Mouse (Mus musculus): ENCODE measurements around the gene Tfeb. TPM values are rescaled to one million over a fixed set of nuclear protein-coding genes. Genes with fewer than 3 reads are reported as not detected.

The Tfeb gene
- polyA plus RNA-seq, 1 experiment from 2014 or later: 19.6 TPM

DNA sequence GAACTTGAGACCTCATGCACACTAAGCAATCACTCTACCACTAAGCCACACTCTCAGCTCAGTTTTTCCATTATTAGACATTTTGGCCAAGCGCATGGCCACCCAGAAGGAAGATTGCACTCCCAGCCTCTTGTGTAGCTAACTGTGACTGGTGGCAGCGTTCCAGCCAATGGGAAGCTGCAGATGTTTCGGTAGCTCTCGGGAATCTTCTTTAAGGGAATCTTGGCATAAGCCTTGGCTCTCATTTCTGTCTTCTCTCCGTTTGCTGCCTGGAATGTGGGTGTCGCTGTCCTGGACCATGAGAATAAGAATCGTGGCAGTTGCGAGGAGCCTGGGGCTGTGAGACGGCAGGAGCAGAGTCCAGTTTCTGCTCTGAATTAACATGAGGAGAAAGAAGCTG, 69.4 kb downstream of the Tfeb start:
- Histone ChIP-seq H3K27ac (ENCODE audit: low read length) (peak overlapping the region; percentile 57), H3K4me3 (ENCODE audit: low read length) (no peak overlapping the region), H3K4me2 (replicated peaks; ENCODE audit: low read depth, low read length) (no peak overlapping the region), H3K27me3 (ENCODE audit: insufficient read depth, low read length) (peaks cover 24% of the 10 kb centered on the region), H3K9me3 (ENCODE audit: low read length) (no peaks in the 10 kb centered on the region; the same call in 1 of the 2 replicates), H3K9ac (replicated peaks; ENCODE audit: low read length) (no peak overlapping the region), H3K4me1 (ENCODE audit: insufficient read depth, low read length) (peaks cover 23% of the 10 kb centered on the region), H3K36me3 (ENCODE audit: insufficient read depth, low read length) (no peaks in the 10 kb centered on the region)
- WGBS: 44% methylated on average over 9 of the region's 9 CpGs
- ATAC-seq (ENCODE audit: low FRiP score, low TSS enrichment): 0 out of 2 replicates have a peak, but pooled peaks have one; percentile 2

DNA sequence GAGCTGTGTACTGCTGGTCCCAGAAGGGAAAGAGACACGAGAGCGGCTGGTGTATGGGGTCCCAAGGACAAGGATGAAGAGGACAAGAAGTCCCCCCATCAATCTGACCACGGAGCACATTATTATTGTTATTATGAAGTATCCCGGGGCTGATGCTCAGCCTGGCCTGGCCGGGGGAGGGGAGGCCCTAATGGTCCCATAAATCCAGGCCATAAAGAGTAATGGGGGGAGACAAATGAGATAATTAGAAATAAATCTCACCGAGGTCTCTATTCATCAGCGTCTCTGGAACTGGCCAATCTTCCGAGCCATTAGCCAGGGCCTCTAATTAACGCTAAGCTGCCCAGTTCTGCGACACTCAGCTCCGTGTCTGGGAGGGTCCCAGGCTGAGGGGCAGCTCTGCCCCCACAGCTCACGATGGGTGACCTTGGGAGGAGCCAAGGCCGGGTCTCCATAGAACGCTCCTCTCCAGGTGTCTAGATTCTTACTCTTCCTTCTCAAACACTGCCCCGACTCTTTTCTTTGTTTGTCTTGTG, 74.5 kb downstream of the Tfeb start:
- H3K4me3 ChIP-seq (ENCODE audit: low read length): no peak overlapping the region
- peak; percentile 30; the same call in 1 of the 2 replicates for ATAC-seq (ENCODE audit: low FRiP score, low TSS enrichment)
- no peak overlapping the region for H3K27ac ChIP-seq (ENCODE audit: low read length)
- H3K36me3 ChIP-seq (ENCODE audit: insufficient read depth, low read length): peaks cover 5% of the 10 kb centered on the region; the same call in 1 of the 2 replicates
- no peak overlapping the region for H3K4me2 ChIP-seq (replicated peaks; ENCODE audit: low read depth, low read length)
- WGBS: 15% methylated on average over 15 of the region's 15 CpGs
- peaks cover 40% of the 10 kb centered on the region for H3K27me3 ChIP-seq (ENCODE audit: insufficient read depth, low read length)
- H3K4me1 ChIP-seq (ENCODE audit: insufficient read depth, low read length): peaks cover 44% of the 10 kb centered on the region
- no peaks in the 10 kb centered on the region for H3K9me3 ChIP-seq (ENCODE audit: low read length)
- no peak overlapping the region for H3K9ac ChIP-seq (replicated peaks; ENCODE audit: low read length)

DNA sequence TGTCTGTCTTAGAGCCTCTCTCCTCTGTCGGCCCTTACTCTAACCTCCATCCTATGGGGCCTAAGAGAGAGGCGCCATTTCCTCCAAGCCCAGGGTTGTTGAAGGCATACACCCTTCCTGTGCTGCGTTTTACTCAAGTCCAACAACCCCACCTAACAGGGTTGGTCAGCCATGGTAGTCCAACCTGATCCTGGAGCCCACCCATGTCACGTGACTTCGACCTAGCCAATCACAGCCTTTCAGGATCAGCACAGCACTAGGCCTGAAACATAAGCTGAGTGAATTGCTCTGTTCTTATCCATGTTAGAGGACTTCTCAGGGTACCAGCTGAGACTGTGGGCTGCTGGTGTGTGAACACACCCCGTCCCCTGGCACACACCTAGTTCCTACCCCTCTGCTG, 75.4 kb downstream of the Tfeb start:
- Histone ChIP-seq H3K36me3 (ENCODE audit: insufficient read depth, low read length) (peaks cover 5% of the 10 kb centered on the region; the same call in 1 of the 2 replicates), H3K4me1 (ENCODE audit: insufficient read depth, low read length) (peaks cover 43% of the 10 kb centered on the region), H3K9ac (replicated peaks; ENCODE audit: low read length) (no peak overlapping the region), H3K27me3 (ENCODE audit: insufficient read depth, low read length) (peaks cover 32% of the 10 kb centered on the region), H3K4me3 (ENCODE audit: low read length) (no peak overlapping the region), H3K4me2 (replicated peaks; ENCODE audit: low read depth, low read length) (no peak overlapping the region), H3K27ac (ENCODE audit: low read length) (no peak overlapping the region), H3K9me3 (ENCODE audit: low read length) (no peaks in the 10 kb centered on the region)
- ATAC-seq (ENCODE audit: low FRiP score, low TSS enrichment): no peak
- 83% methylated on average over 6 of the region's 6 CpGs for WGBS

DNA sequence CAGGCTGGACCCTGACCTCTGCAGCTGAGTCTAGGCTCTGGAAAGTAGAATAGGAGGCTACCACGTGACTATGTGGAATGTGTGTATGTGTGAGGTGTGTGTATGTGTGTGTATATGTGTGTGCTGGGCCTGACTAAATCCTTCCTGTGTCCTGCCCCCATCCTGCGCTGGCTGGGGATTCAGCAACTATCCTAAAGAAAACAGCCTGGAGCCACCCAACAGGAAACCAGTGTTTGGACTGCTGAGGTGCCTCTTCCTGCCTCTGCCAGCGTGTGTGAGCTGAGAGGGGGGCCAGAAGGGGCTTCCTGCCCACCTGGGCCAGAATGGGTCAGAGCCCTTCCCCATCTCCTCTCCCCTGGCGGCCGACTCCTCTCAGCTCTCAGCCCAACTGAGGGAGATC, 76.8 kb downstream of the Tfeb start:
- peak overlapping the region; percentile 62 for H3K27ac ChIP-seq (ENCODE audit: low read length)
- no peak overlapping the region for H3K9ac ChIP-seq (replicated peaks; ENCODE audit: low read length)
- H3K27me3 ChIP-seq (ENCODE audit: insufficient read depth, low read length): peaks cover 27% of the 10 kb centered on the region
- ATAC-seq (ENCODE audit: low FRiP score, low TSS enrichment): peak; percentile 58
- 37% methylated on average over 5 of the region's 5 CpGs for WGBS
- peaks cover 13% of the 10 kb centered on the region for H3K36me3 ChIP-seq (ENCODE audit: insufficient read depth, low read length)
- H3K9me3 ChIP-seq (ENCODE audit: low read length): no peaks in the 10 kb centered on the region
- no peak overlapping the region for H3K4me3 ChIP-seq (ENCODE audit: low read length)
- peaks cover 43% of the 10 kb centered on the region for H3K4me1 ChIP-seq (ENCODE audit: insufficient read depth, low read length)
- H3K4me2 ChIP-seq (replicated peaks; ENCODE audit: low read depth, low read length): no peak overlapping the region

DNA sequence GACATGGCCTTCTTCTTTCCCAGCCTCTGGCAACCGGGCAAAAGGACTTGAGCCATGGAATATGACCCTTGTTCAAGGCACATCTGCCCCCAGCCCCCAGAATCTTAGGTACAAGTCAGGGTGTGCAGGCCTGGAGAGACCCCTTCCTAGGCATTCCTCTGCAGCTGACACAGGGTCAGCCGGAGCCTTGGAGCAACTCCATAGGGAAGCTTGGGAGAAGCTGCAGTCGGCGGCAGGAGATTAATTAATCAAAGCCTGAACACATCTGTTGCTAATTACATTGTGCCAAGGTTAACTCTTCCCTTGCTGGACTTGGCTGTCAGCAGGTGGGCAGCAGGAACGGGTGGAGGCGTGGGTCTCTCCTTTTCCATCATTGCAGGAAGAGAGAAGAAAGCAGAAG, 77.7 kb downstream of the Tfeb start:
- no peak overlapping the region for H3K4me3 ChIP-seq (ENCODE audit: low read length)
- WGBS: 32% methylated on average over 6 of the region's 6 CpGs
- no peaks in the 10 kb centered on the region for H3K9me3 ChIP-seq (ENCODE audit: low read length)
- H3K4me2 ChIP-seq (replicated peaks; ENCODE audit: low read depth, low read length): no peak overlapping the region
- H3K27me3 ChIP-seq (ENCODE audit: insufficient read depth, low read length): peaks cover 22% of the 10 kb centered on the region
- H3K4me1 ChIP-seq (ENCODE audit: insufficient read depth, low read length): peaks cover 43% of the 10 kb centered on the region
- ATAC-seq (ENCODE audit: low FRiP score, low TSS enrichment): no peak
- peaks cover 16% of the 10 kb centered on the region for H3K36me3 ChIP-seq (ENCODE audit: insufficient read depth, low read length)
- peak overlapping the region; percentile 62 for H3K27ac ChIP-seq (ENCODE audit: low read length)
- H3K9ac ChIP-seq (replicated peaks; ENCODE audit: low read length): no peak overlapping the region

DNA sequence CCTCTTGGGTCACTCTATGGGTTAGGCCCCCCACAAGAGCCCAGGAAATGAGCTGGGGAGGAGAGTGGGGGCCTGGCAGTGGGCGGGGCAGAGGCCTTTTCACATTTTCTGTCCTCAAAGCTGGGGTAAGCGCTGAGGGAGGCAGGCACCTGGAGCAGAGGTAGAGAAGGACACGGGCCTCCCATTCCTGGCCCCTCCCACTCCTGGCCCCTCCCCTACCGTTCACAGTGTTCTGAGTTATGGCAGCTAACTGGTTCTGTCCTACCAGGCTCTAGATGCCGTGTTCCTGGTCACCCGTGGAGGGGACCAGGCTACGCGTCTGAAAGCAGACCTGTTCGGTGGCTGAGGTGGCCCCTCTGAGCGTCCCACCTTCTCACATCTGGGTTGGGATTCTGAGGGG, 78.6 kb downstream of the Tfeb start:
- H3K27ac ChIP-seq (ENCODE audit: low read length): no peak overlapping the region

DNA sequence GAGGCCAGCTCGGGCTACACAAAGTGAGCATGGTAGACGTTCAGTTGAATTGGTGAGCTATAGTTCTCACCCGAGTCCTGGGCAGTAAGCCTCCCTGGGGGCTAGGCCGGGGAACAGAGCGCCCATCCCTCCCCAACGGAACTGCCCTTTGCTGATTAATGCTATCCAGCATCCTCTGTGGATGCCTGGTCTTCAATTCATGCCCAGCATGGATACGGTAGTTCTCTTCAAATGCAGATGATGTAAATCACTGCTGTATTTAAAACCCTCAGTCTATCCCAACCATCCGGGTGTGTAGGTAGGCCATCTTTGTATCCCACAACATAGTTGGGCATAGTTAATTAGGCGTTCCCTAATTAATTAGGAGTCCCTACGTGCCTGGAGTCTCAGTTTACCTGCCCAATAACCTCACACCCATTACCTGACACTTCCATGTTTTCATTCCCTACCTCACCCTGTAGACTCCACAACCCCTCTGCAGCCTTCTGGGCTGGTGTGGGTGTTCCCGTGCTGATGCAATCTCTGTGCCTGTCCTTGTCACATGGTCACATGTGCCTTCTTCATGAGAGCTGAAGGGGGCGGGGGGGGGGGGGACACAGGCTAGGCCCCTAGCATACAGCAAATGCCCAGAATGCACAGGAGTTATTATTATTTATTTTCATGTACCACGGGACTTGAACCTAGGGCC, 81.4 kb downstream of the Tfeb start:
- Histone ChIP-seq H3K36me3 (ENCODE audit: insufficient read depth, low read length) (peaks cover 29% of the 10 kb centered on the region), H3K4me2 (replicated peaks; ENCODE audit: low read depth, low read length) (no peak overlapping the region), H3K27me3 (ENCODE audit: insufficient read depth, low read length) (peaks cover 18% of the 10 kb centered on the region), H3K9ac (replicated peaks; ENCODE audit: low read length) (no peak overlapping the region), H3K9me3 (ENCODE audit: low read length) (no peaks in the 10 kb centered on the region), H3K4me1 (ENCODE audit: insufficient read depth, low read length) (peaks cover 27% of the 10 kb centered on the region), H3K4me3 (ENCODE audit: low read length) (no peak overlapping the region), H3K27ac (ENCODE audit: low read length) (no peak overlapping the region)
- 88% methylated on average over 13 of the region's 13 CpGs for WGBS
- ATAC-seq (ENCODE audit: low FRiP score, low TSS enrichment): no peak

More for the DNA sequence above, 78.6 kb downstream of the Tfeb start:
- H3K4me2 ChIP-seq (replicated peaks; ENCODE audit: low read depth, low read length): 0 out of 2 replicates have a peak overlapping the region, but pooled peaks have one; percentile 27
- peak; percentile 36; the same call in 1 of the 2 replicates for ATAC-seq (ENCODE audit: low FRiP score, low TSS enrichment)
- no peaks in the 10 kb centered on the region for H3K9me3 ChIP-seq (ENCODE audit: low read length)
- H3K4me3 ChIP-seq (ENCODE audit: low read length): no peak overlapping the region
- peaks cover 22% of the 10 kb centered on the region for H3K27me3 ChIP-seq (ENCODE audit: insufficient read depth, low read length)
- WGBS: 45% methylated on average over 10 of the region's 10 CpGs
- peaks cover 23% of the 10 kb centered on the region for H3K36me3 ChIP-seq (ENCODE audit: insufficient read depth, low read length)
- H3K9ac ChIP-seq (replicated peaks; ENCODE audit: low read length): no peak overlapping the region
- peaks cover 43% of the 10 kb centered on the region for H3K4me1 ChIP-seq (ENCODE audit: insufficient read depth, low read length)

DNA sequence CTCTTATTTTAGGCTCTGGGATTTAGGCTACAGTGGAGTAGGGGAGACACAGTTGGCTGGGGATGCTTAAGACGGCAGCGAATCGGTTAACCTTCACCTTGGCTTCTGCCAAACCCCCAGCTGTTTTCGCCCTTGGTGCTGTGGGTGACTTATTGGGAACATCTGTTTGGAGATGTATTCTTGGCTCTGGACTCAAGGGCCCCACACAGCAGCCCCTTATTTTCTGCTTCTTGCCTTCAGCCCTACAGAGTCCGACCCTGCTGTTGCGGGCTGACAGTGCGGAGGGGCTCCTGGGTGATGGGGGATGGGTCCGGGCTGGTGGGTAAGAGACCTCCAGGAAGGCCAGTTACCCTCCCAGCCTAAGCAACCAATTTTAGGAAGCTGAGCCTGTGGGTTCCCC, 84.5 kb downstream of the Tfeb start:
- WGBS: 63% methylated on average over 8 of the region's 8 CpGs
- Histone ChIP-seq H3K27ac (ENCODE audit: low read length) (no peak overlapping the region), H3K27me3 (ENCODE audit: insufficient read depth, low read length) (no peaks in the 10 kb centered on the region), H3K4me2 (replicated peaks; ENCODE audit: low read depth, low read length) (no peak overlapping the region), H3K9ac (replicated peaks; ENCODE audit: low read length) (no peak overlapping the region), H3K4me3 (ENCODE audit: low read length) (no peak overlapping the region), H3K4me1 (ENCODE audit: insufficient read depth, low read length) (peaks cover 5% of the 10 kb centered on the region; the same call in 1 of the 2 replicates), H3K36me3 (ENCODE audit: insufficient read depth, low read length) (peaks cover 29% of the 10 kb centered on the region), H3K9me3 (ENCODE audit: low read length) (no peaks in the 10 kb centered on the region)
- ATAC-seq (ENCODE audit: low FRiP score, low TSS enrichment): peak; percentile 40; the same call in 1 of the 2 replicates

DNA sequence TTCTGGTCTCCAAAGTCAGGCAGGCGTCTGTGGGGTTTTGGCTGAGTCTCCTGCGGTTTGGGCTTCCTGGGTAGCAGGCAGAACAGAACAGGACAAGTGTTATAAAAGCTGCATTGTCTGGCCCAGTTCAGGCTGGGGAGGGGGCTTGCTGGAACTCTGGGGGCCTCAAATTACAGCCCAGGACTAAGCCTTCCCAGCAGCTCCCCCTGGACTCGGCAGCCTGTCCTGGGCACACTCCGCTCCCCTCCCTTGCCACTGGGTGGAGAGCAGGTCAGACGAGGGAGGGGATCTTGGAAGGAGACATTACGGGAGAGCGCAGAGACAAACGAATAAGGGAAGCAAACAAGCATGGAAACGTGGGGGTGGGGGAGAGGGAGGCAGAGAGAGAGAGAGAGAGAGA, 94.3 kb downstream of the Tfeb start:
- H3K36me3 ChIP-seq (ENCODE audit: insufficient read depth, low read length): peaks cover 16% of the 10 kb centered on the region
- H3K4me3 ChIP-seq (ENCODE audit: low read length): peak overlapping the region; percentile 71
- ATAC-seq (ENCODE audit: low FRiP score, low TSS enrichment): no peak
- H3K27me3 ChIP-seq (ENCODE audit: insufficient read depth, low read length): peaks cover 34% of the 10 kb centered on the region
- peaks cover 42% of the 10 kb centered on the region for H3K4me1 ChIP-seq (ENCODE audit: insufficient read depth, low read length)
- H3K27ac ChIP-seq (ENCODE audit: low read length): no peak overlapping the region
- peak overlapping the region; percentile 8 for H3K9ac ChIP-seq (replicated peaks; ENCODE audit: low read length)
- peaks cover 6% of the 10 kb centered on the region; the same call in 1 of the 2 replicates for H3K9me3 ChIP-seq (ENCODE audit: low read length)
- H3K4me2 ChIP-seq (replicated peaks; ENCODE audit: low read depth, low read length): peak overlapping the region; percentile 87
- WGBS: 24% methylated on average over 9 of the region's 9 CpGs

DNA sequence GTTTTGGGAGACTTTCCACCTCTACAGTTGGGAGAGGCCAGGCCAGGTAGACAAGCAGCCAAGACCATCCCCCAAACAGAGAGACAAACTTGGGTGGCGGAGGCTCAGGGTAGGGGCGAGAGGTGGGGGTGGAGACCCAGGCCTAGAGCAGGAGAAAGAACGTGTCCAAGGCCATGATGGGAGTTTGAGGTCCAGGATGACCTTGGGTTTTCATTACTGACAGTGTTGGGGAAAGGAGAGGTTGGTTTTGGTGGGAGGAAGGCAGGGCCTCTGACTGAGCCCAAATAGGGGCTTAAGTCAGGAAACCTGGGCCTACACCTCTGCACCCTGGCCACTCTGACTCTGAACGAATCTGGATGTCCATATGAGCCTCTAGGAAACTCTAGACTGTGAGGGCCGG, 94.9 kb downstream of the Tfeb start:
- peak overlapping the region; percentile 8 for H3K9ac ChIP-seq (replicated peaks; ENCODE audit: low read length)
- peak overlapping the region; percentile 87 for H3K4me2 ChIP-seq (replicated peaks; ENCODE audit: low read depth, low read length)
- H3K4me3 ChIP-seq (ENCODE audit: low read length): peak overlapping the region; percentile 71
- ATAC-seq (ENCODE audit: low FRiP score, low TSS enrichment): 0 out of 2 replicates have a peak, but pooled peaks have one; percentile 1
- peaks cover 37% of the 10 kb centered on the region for H3K27me3 ChIP-seq (ENCODE audit: insufficient read depth, low read length)
- H3K4me1 ChIP-seq (ENCODE audit: insufficient read depth, low read length): peaks cover 42% of the 10 kb centered on the region
- H3K9me3 ChIP-seq (ENCODE audit: low read length): peaks cover 5% of the 10 kb centered on the region; the same call in 1 of the 2 replicates
- peaks cover 15% of the 10 kb centered on the region for H3K36me3 ChIP-seq (ENCODE audit: insufficient read depth, low read length)
- WGBS: 47% methylated on average over 5 of the region's 5 CpGs
- H3K27ac ChIP-seq (ENCODE audit: low read length): peak overlapping the region; percentile 28; the same call in 1 of the 2 replicates
